Mouse (Mus musculus) natural killer cell, adult 2 months (primary cell): Measurements from ENCODE around the gene Ankrd12.

Source experiments
- DNase-seq, 2 experiments: peaks; one replicate each; pipeline ENCODE4 v3.0.0; 2022; ENCODE audit warnings: low spot score in 2 of 2

Ankrd12 gene

DNA sequence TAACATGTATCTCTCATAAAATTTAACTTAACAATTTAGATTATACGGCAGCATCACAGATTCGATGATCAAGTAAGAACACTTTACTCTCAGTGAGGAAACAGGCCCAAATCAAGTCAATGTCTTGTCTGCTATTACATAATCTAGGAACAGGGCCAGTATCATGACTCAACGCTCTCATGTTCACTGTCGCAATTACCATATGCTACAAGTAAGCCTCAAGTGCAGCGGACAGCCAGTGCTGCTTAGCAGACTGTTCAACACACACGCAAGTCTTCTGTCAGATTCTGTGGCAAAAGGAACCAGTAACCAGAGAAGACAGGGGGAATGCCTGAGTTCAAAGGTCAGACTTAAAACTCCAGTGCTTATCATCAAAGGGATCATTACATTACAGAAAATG is 145.9 kb downstream of the Ankrd12 start:
- no peak for DNase-seq

DNA sequence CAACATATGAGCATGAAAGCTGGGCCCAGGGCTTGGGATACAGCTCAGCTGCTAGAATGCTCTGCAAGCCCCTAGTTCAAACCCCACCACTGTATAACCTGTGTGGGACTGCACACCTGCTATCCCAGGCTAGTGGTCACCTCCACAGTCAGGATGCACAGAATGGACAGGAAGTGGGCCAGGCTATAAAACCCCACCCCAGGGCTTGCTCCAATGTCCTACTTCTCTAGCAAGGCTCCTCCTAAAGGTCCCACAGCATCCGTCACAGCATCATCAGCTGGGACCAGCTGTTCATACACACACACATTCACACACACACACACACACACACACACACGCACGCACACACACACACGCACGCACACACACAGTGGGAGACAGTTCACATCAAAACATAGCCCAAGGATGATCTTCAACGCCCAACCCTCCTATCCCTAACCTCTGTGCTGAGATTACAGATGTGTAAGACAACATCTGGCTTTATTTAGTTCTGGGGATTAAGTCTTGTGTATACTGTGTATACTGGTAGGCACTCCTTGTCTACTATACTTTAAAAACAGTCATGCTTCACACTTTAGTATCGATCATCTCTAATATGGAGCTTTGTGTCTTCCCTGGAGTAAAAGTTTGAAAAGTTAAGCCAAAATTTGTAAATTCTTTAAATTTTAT is 146.6 kb downstream of the Ankrd12 start:
- no peak for DNase-seq

DNA sequence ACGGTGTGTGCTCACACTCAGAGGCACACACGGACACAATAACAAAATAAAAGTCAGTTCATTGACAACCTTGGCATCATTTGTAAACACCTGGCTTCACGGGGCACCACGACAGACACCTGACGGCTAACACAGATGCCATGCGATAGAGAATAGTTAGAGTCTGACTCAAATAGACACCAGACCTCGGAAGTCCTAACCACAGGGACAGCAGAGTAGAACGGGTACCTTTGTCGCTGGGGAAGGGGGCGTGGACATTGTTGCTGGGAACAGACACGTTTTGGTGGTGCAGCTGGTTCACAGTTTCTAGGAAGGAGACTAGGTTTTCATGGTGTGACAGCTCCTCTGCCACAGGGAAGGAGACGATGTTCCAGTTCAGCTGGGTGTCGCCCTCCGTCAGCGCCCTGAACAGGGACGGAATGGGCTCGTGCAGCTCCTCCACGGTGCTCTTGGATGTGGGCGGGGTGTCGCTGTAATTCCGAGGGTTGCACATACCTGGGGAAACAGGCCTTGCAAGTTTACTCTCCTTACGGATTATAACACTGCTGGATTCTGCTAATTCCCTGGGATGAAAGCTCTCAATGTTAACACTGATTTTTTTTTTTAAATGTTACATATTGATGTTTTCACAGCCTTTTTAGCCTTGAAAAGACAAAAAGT is 147.4 kb downstream of the Ankrd12 start:
- no peak for DNase-seq

DNA sequence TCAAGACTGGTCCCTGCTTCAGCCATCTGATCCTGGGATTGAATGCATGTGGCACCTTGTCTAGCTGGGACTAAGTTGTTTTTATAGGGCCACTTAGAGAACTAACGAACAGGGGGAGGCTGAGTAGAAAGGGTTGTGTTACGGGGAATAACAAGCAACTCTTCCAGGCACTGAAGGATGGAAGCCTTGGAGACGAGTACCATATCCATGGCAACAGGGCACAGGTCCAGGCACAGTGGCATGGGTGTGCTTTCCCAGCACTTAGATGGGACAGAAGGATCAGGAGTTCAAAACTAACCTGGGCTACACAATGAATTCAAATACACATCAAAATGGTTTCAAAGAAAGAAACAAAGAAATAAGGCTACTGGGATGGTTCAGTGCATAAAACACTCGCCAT is 149.8 kb downstream of the Ankrd12 start:
- no peak for DNase-seq

DNA sequence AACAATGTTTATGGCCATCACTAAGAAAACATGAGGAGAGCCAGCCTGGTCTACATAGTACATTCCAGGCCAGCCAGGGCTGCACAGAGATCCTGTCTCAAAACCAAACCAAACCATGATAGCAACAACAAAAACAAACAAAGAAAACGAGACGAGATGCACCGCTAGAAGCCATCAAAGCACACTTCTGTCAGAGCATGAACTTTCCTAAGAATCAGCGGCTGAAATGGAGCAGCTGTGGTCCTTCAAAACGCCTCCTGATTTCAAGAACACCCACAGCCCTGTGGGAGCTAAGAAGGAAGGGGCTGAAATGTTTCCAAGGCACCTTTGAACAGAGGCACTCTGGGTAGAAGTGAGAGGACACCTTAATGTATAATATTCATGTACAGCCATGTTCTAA is 152.7 kb downstream of the Ankrd12 start:
- no peak for DNase-seq

DNA sequence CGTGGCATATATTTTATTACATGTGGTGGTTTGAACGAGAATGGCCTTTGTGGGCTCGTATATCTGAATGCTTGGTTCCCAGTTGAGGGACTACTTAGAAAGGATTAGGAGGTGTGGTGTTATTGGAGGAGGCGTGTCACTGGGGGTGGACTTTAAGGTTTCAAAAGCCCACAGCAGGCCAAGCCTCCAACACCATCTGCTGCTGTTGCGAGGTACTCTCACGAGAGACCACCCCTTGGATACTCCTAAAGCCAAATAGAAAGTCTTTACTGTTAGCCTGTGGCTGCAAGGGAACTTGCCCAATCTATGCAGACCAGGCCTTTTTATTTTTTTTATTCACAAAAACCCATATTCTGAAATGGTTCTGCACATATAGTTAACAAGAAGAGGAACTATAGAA is 154.9 kb downstream of the Ankrd12 start:
- no peak for DNase-seq

DNA sequence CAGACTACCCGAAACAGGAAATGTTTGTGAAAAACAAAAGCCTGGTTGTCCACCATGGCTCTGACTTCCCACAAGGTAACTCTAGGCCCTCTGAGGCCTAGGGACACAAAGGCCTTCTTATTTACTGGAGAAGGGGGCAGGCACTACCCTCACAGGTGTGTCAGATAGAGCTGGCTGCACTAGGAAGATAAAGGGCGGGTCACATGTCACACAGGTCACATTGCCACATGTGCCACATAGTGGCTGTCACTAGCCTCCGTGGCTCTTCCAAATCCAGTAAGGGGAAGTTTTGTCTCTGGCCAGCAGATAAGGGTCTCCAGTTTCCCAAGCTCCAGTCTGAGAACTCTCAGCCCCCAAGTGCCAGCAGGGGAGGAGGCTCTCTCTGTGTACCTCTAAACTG is 157.7 kb downstream of the Ankrd12 start:
- DNase-seq, result no peak

DNA sequence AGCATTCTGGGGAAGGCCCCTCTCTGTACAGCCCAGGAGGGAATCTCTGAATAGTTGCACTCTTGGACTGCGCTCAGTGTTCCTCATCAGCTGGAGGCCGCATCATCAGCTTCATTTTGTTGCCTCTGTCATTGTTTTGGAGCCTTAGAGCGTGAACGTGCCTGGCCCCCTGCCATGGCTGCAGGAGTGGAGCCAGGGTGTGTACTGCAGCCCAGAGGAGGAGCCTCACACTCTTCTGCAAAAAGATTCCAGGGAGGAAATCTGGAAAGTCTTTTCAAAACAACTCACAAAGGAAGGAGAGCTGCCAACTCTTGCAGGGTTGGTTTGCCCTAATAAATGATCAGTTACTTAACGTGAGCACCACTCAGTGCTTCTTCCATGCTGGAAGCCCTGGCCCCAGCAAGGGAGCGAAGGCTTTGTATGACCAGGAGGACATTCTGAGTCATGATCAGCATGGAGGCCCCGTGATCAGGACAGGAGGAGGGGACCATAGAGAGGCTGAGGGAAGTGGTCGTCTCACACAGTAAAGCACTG is 160.7 kb downstream of the Ankrd12 start:
- DNase-seq, result no peak
